24 mouse cellular contexts compared by ENCODE assay signal in the genomic region with DNA sequence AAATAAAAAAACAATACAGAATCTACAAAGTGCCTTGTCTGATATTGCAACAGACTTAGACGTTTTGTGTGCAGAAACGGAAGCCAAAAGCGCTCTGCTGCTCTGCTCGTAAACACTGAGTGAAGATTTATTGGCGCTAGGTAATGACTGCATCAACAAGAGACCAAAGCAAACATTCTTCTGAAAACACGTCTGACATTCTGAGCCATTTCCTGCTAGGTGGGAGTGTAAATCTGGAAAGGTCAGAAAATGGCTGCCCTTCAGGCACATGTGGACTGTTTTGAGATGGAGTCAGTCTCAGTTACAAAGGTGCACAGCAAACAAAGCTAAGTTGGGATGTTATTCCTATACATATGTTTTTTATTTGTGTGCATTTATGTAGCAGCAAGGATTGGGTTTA.
DNase-seq lines count a peak whose midpoint lies in the region; ATAC-seq and TF ChIP-seq lines count a peak whose summit lies in the region.
"Had no signal": no experiment of that assay in that cellular context is flagged by ENCODE, and none has a peak within 500 bp of the region (broad histone marks: within the 10 kb centered on the region; RNA-seq: fewer than 3 reads in every experiment).

No protein-coding gene starts in this region.

- no peak for DNase-seq in kidney, postnatal 14 days
- DNase-seq in embryo, embryonic 10 days (ENCODE audit: low spot score), result peak; percentile 49
- peak; percentile 7 for DNase-seq in embryonic facial prominence, embryonic 14.5 days (ENCODE audit: low spot score)
- DNase-seq in limb, embryonic 14.5 days (ENCODE audit: low spot score), result peak; percentile 29
- DNase-seq in retina, embryonic 14.5 days (ENCODE audit: low spot score), result no peak
- DNase-seq in Muller cell, postnatal 12 days (ENCODE audit: inconsistent ontology term), result no peak
- DNase-seq: adrenal gland, postnatal 25 days; cerebellum, adult 11-12 months; cerebellum, postnatal 14 days; forebrain, postnatal 0 days; heart, adult 11 months; heart, postnatal 4 days; kidney, postnatal 10 days; right cerebral cortex, adult 18-20 months; thymus, postnatal 25 days had no signal

- no peak overlapping the region for H3K4me2 ChIP-seq in kidney, embryonic 14.5 days (replicated peaks; ENCODE audit: low read depth, low read length)
- H3K4me2 ChIP-seq in embryonic facial prominence, embryonic 14.5 days (ENCODE audit: low read depth, low read length), result no peak overlapping the region
- no peak overlapping the region for H3K4me2 ChIP-seq in limb, embryonic 14.5 days (replicated peaks; ENCODE audit: low read depth, low read length, severe bottlenecking)
- H3K4me2 ChIP-seq in intestine, embryonic 15.5 days (replicated peaks), result no peak overlapping the region
- H3K4me2 ChIP-seq: embryonic facial prominence, embryonic 13.5 days; heart, embryonic 15.5 days; limb, embryonic 15.5 days; liver, embryonic 15.5 days; midbrain, embryonic 15.5 days had no signal

- no peaks in the 10 kb centered on the region for H3K27me3 ChIP-seq in kidney, embryonic 14.5 days (ENCODE audit: control insufficient read depth, insufficient read depth, low read length)
- no peaks in the 10 kb centered on the region for H3K27me3 ChIP-seq in embryonic facial prominence, embryonic 14.5 days (replicated peaks; ENCODE audit: control insufficient read depth, insufficient read depth, low read length)
- H3K27me3 ChIP-seq in limb, embryonic 14.5 days (ENCODE audit: control insufficient read depth, insufficient read depth, low read length), result no peaks in the 10 kb centered on the region
- no peaks in the 10 kb centered on the region for H3K27me3 ChIP-seq in intestine, embryonic 15.5 days (replicated peaks)
- H3K27me3 ChIP-seq: embryonic facial prominence, embryonic 13.5 days; heart, embryonic 15.5 days; limb, embryonic 15.5 days; liver, embryonic 15.5 days; midbrain, embryonic 15.5 days had no signal

- no peak for TF ChIP-seq POLR2A in limb, embryonic 14.5 days (IDR thresholded peaks at IDR 0.05; ENCODE audit: borderline replicate concordance, extremely low read depth, insufficient read depth, insufficient read length)

- ATAC-seq in kidney, embryonic 14.5 days (ENCODE audit: low FRiP score, low TSS enrichment), result peak; percentile 89
- ATAC-seq in embryonic facial prominence, embryonic 14.5 days (ENCODE audit: low read depth), result no peak
- ATAC-seq in limb, embryonic 14.5 days (ENCODE audit: low FRiP score, low read depth), result peak; percentile 41
- ATAC-seq in intestine, embryonic 15.5 days, result no peak
- ATAC-seq: forebrain, postnatal 0 days; inflammation-experienced regulatory T-cells, adult 6 months; lung, postnatal 0 days; midbrain, embryonic 15.5 days had no signal

- H3K4me3 ChIP-seq in kidney, embryonic 14.5 days (ENCODE audit: low read length), result no peak overlapping the region
- H3K4me3 ChIP-seq in embryonic facial prominence, embryonic 14.5 days (ENCODE audit: low read depth, low read length), result no peak overlapping the region
- H3K4me3 ChIP-seq in limb, embryonic 14.5 days (replicated peaks; ENCODE audit: low read length), result no peak overlapping the region
- no peak overlapping the region for H3K4me3 ChIP-seq in intestine, embryonic 15.5 days (replicated peaks)
- H3K4me3 ChIP-seq: embryonic facial prominence, embryonic 13.5 days; heart, embryonic 15.5 days; limb, embryonic 15.5 days; liver, embryonic 15.5 days; midbrain, embryonic 15.5 days had no signal

- peaks cover 9% of the 10 kb centered on the region; the same call in 1 of the 2 replicates for H3K4me1 ChIP-seq in kidney, embryonic 14.5 days (ENCODE audit: control insufficient read depth, insufficient read depth, low read length)
- no peaks in the 10 kb centered on the region for H3K4me1 ChIP-seq in embryonic facial prominence, embryonic 14.5 days (ENCODE audit: control insufficient read depth, insufficient read depth, low read length)
- H3K4me1 ChIP-seq in limb, embryonic 14.5 days (ENCODE audit: control insufficient read depth, insufficient read depth, low read length), result 0 out of 2 replicates have a peak, but pooled peaks cover 4% of the 10 kb centered on the region
- no peaks in the 10 kb centered on the region for H3K4me1 ChIP-seq in intestine, embryonic 15.5 days (replicated peaks)
- H3K4me1 ChIP-seq: embryonic facial prominence, embryonic 13.5 days; heart, embryonic 15.5 days; liver, embryonic 15.5 days had no signal

- no peak overlapping the region for H3K9ac ChIP-seq in kidney, embryonic 14.5 days (ENCODE audit: low read depth, low read length)
- H3K9ac ChIP-seq in embryonic facial prominence, embryonic 14.5 days (ENCODE audit: low read depth, low read length), result no peak overlapping the region
- H3K9ac ChIP-seq in limb, embryonic 14.5 days (ENCODE audit: low read depth, low read length, severe bottlenecking), result no peak overlapping the region
- no peak overlapping the region for H3K9ac ChIP-seq in intestine, embryonic 15.5 days
- H3K9ac ChIP-seq: embryonic facial prominence, embryonic 13.5 days; forebrain, postnatal 0 days; heart, embryonic 15.5 days; limb, embryonic 15.5 days; liver, embryonic 15.5 days; midbrain, embryonic 15.5 days had no signal

- WGBS in kidney, embryonic 14.5 days, result 10% methylated on average over 6 of the region's 6 CpGs
- 41% methylated on average over 6 of the region's 6 CpGs for WGBS in embryonic facial prominence, embryonic 14.5 days
- 5% methylated on average over 6 of the region's 6 CpGs for WGBS in limb, embryonic 14.5 days
- 15% methylated on average over 6 of the region's 6 CpGs for WGBS in intestine, embryonic 15.5 days

- H3K27ac ChIP-seq in kidney, embryonic 14.5 days (ENCODE audit: low read depth, low read length), result no peak overlapping the region
- H3K27ac ChIP-seq in embryonic facial prominence, embryonic 14.5 days (replicated peaks; ENCODE audit: low read depth, low read length), result no peak overlapping the region
- no peak overlapping the region for H3K27ac ChIP-seq in limb, embryonic 14.5 days (replicated peaks; ENCODE audit: low read depth, low read length)
- no peak overlapping the region for H3K27ac ChIP-seq in intestine, embryonic 15.5 days
- H3K27ac ChIP-seq: embryonic facial prominence, embryonic 13.5 days; heart, embryonic 15.5 days; limb, embryonic 15.5 days; liver, embryonic 15.5 days; midbrain, embryonic 15.5 days had no signal

- no peaks in the 10 kb centered on the region for H3K36me3 ChIP-seq in kidney, embryonic 14.5 days (ENCODE audit: control insufficient read depth, insufficient read depth, low read length)
- no peaks in the 10 kb centered on the region for H3K36me3 ChIP-seq in embryonic facial prominence, embryonic 14.5 days (ENCODE audit: control insufficient read depth, insufficient read depth, low read length)
- H3K36me3 ChIP-seq in limb, embryonic 14.5 days (ENCODE audit: control insufficient read depth, insufficient read depth, low read length), result no peaks in the 10 kb centered on the region
- no peaks in the 10 kb centered on the region for H3K36me3 ChIP-seq in intestine, embryonic 15.5 days
- H3K36me3 ChIP-seq: embryonic facial prominence, embryonic 13.5 days; heart, embryonic 15.5 days; limb, embryonic 15.5 days; liver, embryonic 15.5 days; midbrain, embryonic 15.5 days had no signal

- H3K9me3 ChIP-seq in kidney, embryonic 14.5 days (ENCODE audit: control insufficient read depth, low read length), result no peaks in the 10 kb centered on the region
- no peaks in the 10 kb centered on the region for H3K9me3 ChIP-seq in embryonic facial prominence, embryonic 14.5 days (ENCODE audit: control insufficient read depth, low read length)
- H3K9me3 ChIP-seq in limb, embryonic 14.5 days (ENCODE audit: control insufficient read depth, low read length), result no peaks in the 10 kb centered on the region
- no peaks in the 10 kb centered on the region for H3K9me3 ChIP-seq in intestine, embryonic 15.5 days
- H3K9me3 ChIP-seq: embryonic facial prominence, embryonic 13.5 days; heart, embryonic 15.5 days; limb, embryonic 15.5 days; liver, embryonic 15.5 days; midbrain, embryonic 15.5 days had no signal

Comparison
In these comparisons a context has a peak if more than half of its experiments do, and no peak if none do; other contexts are left out.
1. ATAC-seq: peak in kidney, embryonic 14.5 days (single experiment) and limb, embryonic 14.5 days (single experiment); none in embryonic facial prominence, embryonic 14.5 days (single experiment) and intestine, embryonic 15.5 days (single experiment).
2. DNase-seq: peak in embryo, embryonic 10 days (single experiment), embryonic facial prominence, embryonic 14.5 days (single experiment) and limb, embryonic 14.5 days (single experiment); none in kidney, postnatal 14 days (single experiment), retina, embryonic 14.5 days (single experiment) and Muller cell, postnatal 12 days (single experiment).